Mouse (Mus musculus) liver, embryonic 16.5 days (tissue): ENCODE data around the gene Map3k11. TPM values are rescaled to one million over a fixed set of nuclear protein-coding genes. Genes with fewer than 3 reads are reported as not detected.
A peak's percentile ranks its signal among the peaks of the same experiment; 100 is the strongest.
"Not testable (repeated sequence)": the region's sequence is repeated elsewhere in the genome, so short reads cannot be mapped to it uniquely, and the experiment has no call there.

Experiments used
- ATAC-seq: fragments of 200-750 bp; cut with Nextera tagmentation; 2 replicates; pipeline ENCODE4 v1.8.0; 2017; ENCODE audit warnings: low read depth, mild to moderate bottlenecking, moderate number of reproducible peaks, moderate library complexity
- H3K27ac ChIP-seq: fragments of 300-500 bp; sonication (generic); 2 replicates; pipeline ENCODE4 v1.5.1; 2014; ENCODE audit warnings: mild to moderate bottlenecking, low read length
- H3K27me3 ChIP-seq: fragments of 300-500 bp; sonication (generic); 2 replicates; pipeline ENCODE4 v1.6.1; 2014; ENCODE audit warnings: low read depth, low read length, mixed read lengths; ENCODE audit not compliant: control insufficient read depth, insufficient read depth
- H3K36me3 ChIP-seq: fragments of 300-500 bp; sonication (generic); 2 replicates; pipeline ENCODE4 v1.6.1; 2014; ENCODE audit warnings: mild to moderate bottlenecking; ENCODE audit not compliant: control insufficient read depth, insufficient read depth
- H3K4me1 ChIP-seq: fragments of 300-500 bp; sonication (generic); 2 replicates; pipeline ENCODE4 v1.6.1; 2014; ENCODE audit warnings: low read depth, low read length, mixed read lengths; ENCODE audit not compliant: control insufficient read depth
- H3K4me2 ChIP-seq: fragments of 300-500 bp; sonication (generic); 2 replicates; pipeline ENCODE4 v1.6.1; 2014; ENCODE audit warnings: low read depth, low read length, mixed read lengths
- H3K4me3 ChIP-seq: fragments of 300-500 bp; sonication (generic); 2 replicates; pipeline ENCODE4 v1.5.1; 2014; ENCODE audit warnings: low read depth, mild to moderate bottlenecking, low read length
- H3K9ac ChIP-seq: fragments of 300-500 bp; sonication (generic); 2 replicates; pipeline ENCODE4 v1.6.1; 2014; ENCODE audit warnings: low read depth, low read length
- H3K9me3 ChIP-seq: fragments of 300-500 bp; sonication (generic); replicated peaks from 2 replicates; pipeline ENCODE4 v1.6.1; 2016; ENCODE audit warnings: low read length; ENCODE audit not compliant: control insufficient read depth
- WGBS: fragments of 180-500 bp; shearing (Covaris S2); extraction: QIAGEN DNeasy Blood & Tissue Kit; methylation state at CpG from one replicate; pipeline ENCODE4 v1.1.7; 2014; ENCODE audit not compliant: insufficient replicate concordance; 5-methylcytosine and 5-hydroxymethylcytosine counted together
- polyA plus RNA-seq: library from polyadenylated mRNA; unstranded; fragments of >200 nt; fragmentation: Nextera tagmentation; extraction: Ambion mirVana; gene quantifications from 2 replicates; pipeline ENCODE4 v1.2.1, GENCODE M21; 2015

The Map3k11 gene
- polyA plus RNA-seq, 1 experiment from 2014 or later = 15.2 TPM

DNA sequence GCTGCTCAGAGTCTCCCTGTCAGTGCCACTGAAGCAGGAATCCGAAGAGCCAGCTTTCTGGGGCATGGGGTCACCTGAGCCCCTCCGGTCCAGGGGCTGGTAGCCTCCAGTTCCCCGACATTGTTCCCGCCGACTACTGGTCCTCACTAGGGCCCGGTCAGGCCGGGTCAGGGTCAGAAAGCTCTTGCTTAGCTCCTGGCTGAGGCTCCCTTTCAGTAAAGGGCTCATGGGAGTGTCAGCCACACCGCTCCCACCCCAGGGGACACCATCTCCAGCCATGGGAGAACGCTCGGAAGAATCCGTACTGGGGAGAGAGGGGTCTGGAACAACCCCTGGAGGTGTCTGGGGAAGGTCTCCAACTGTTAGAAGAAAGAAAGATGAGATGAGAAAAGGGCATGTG is 2.7 kb upstream of the Map3k11 start:
- H3K9me3 ChIP-seq = no peaks in the 10 kb centered on the region
- H3K27me3 ChIP-seq = no peaks in the 10 kb centered on the region
- peak overlapping the region; percentile 61 for H3K27ac ChIP-seq
- H3K9ac ChIP-seq = peak overlapping the region; percentile 51; the same call in 1 of the 2 replicates
- H3K4me2 ChIP-seq = peak overlapping the region; percentile 52
- ATAC-seq = no peak
- H3K4me1 ChIP-seq = peaks cover 36% of the 10 kb centered on the region
- H3K4me3 ChIP-seq = no peak overlapping the region; the same call in 1 of the 2 replicates
- WGBS = 91% methylated on average over 11 of the region's 11 CpGs
- peaks cover 39% of the 10 kb centered on the region for H3K36me3 ChIP-seq

- Histone ChIP-seq H3K4me2 (peak overlapping the region; percentile 52), H3K9ac (peak overlapping the region; percentile 51), H3K4me1 (peaks cover 41% of the 10 kb centered on the region), H3K27ac (peak overlapping the region; percentile 61), H3K4me3 (peak overlapping the region; percentile 27), H3K36me3 (peaks cover 36% of the 10 kb centered on the region), H3K9me3 (no peaks in the 10 kb centered on the region), H3K27me3 (no peaks in the 10 kb centered on the region)
- no peak for ATAC-seq
- 39% methylated on average over 13 of the region's 13 CpGs for WGBS
These were observed 2.1 kb upstream of the Map3k11 start for GRCm38 (mm10) chr19:5686437-5686836.

DNA sequence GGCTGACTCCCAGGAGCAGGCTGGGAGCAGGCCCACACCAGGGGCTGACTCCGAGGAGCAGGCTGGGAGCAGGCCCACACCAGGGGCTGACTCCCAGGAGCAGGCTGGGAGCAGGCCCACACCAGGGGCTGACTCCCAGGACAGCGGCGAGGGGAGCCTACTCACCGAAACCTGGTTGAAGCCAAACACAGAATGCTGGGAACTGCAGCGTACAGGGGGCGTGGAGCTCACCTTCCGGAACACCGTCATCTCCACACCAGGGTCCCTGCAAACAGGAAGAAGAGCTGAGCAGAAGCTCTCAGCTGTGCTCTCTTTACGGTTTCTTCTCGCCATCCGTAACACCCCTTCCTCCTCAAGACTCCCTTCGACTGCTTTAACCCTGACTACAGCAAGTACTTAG is 1.6 kb upstream of the Map3k11 start:
- H3K27ac ChIP-seq = peak overlapping the region; percentile 97
- H3K4me2 ChIP-seq = peak overlapping the region; percentile 100
- ATAC-seq, H3K9me3 ChIP-seq, H3K27me3 ChIP-seq: not testable (repeated sequence)
- 76% methylated on average over 12 of the region's 12 CpGs for WGBS
- H3K4me1 ChIP-seq = peaks cover 47% of the 10 kb centered on the region
- peak overlapping the region; percentile 95 for H3K4me3 ChIP-seq
- peak overlapping the region; percentile 99; the same call in 1 of the 2 replicates for H3K9ac ChIP-seq
- peaks cover 36% of the 10 kb centered on the region for H3K36me3 ChIP-seq

- H3K9me3 ChIP-seq = no peaks in the 10 kb centered on the region
- H3K4me2 ChIP-seq = peak overlapping the region; percentile 100
- peak overlapping the region; percentile 95 for H3K4me3 ChIP-seq
- peaks cover 32% of the 10 kb centered on the region for H3K36me3 ChIP-seq
- ATAC-seq = no peak
- peaks cover 54% of the 10 kb centered on the region for H3K4me1 ChIP-seq
- peak overlapping the region; percentile 99 for H3K9ac ChIP-seq
- no peaks in the 10 kb centered on the region for H3K27me3 ChIP-seq
- 23% methylated on average over 9 of the region's 9 CpGs for WGBS
- H3K27ac ChIP-seq = peak overlapping the region; percentile 97
These were observed 804 bp upstream of the Map3k11 start for GRCm38 (mm10) chr19:5687738-5688137.

GRCm38 (mm10) chr19:5689088-5689428 is 516 bp downstream of the Map3k11 start:
- Histone ChIP-seq H3K27ac (peak overlapping the region; percentile 97), H3K4me1 (peaks cover 64% of the 10 kb centered on the region), H3K4me3 (peak overlapping the region; percentile 95), H3K9me3 (no peaks in the 10 kb centered on the region), H3K36me3 (peaks cover 21% of the 10 kb centered on the region), H3K4me2 (peak overlapping the region; percentile 100), H3K9ac (peak overlapping the region; percentile 99), H3K27me3 (no peaks in the 10 kb centered on the region)
- under 1% methylated on average over 7 of the region's 7 CpGs for WGBS
- ATAC-seq = no peak

DNA sequence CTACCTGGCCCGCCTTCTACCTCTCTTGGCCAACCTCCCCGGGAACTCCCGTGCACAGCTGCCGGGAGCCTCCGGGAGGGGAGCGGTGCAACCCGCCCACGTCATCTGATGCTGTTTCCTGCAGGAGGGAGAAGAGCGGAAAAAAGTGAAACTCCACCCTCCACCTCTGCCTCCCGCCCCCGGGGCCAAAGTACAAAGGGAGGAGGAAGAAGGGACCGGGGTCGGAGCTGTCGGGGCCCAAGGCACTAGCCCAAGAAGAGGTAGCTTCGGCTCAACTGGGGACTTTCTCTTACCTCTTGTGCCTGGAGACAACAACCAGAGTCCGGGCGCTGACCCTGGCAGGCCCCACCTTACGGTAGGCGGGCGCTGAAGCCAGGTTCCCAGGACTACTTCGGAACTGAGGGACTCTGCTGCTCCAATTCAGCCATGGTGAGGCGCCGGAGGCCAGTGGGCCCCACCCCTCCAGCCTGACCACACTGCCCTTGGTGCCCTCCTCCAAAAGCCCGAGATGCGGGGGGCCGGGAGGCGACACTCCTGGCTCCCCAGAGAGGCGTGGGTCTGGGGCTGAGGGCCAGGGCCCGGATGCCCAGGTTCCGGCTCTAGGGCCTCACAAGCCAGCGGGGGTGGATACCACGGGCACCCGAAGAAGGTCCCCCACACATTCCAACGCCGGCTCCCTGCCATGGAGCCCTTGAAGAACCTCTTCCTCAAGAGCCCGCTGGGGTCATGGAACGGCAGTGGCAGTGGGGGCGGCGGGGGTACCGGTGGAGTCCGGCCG is 1.2 kb downstream of the Map3k11 start:
- peaks cover 16% of the 10 kb centered on the region for H3K36me3 ChIP-seq
- peak overlapping the region; percentile 100 for H3K4me2 ChIP-seq
- H3K4me3 ChIP-seq = peak overlapping the region; percentile 95
- 3% methylated on average over 42 of the region's 42 CpGs for WGBS
- ATAC-seq = peak; percentile 72
- no peaks in the 10 kb centered on the region for H3K9me3 ChIP-seq
- peaks cover 64% of the 10 kb centered on the region for H3K4me1 ChIP-seq
- H3K27ac ChIP-seq = peak overlapping the region; percentile 97
- no peaks in the 10 kb centered on the region for H3K27me3 ChIP-seq
- H3K9ac ChIP-seq = peak overlapping the region; percentile 99

DNA sequence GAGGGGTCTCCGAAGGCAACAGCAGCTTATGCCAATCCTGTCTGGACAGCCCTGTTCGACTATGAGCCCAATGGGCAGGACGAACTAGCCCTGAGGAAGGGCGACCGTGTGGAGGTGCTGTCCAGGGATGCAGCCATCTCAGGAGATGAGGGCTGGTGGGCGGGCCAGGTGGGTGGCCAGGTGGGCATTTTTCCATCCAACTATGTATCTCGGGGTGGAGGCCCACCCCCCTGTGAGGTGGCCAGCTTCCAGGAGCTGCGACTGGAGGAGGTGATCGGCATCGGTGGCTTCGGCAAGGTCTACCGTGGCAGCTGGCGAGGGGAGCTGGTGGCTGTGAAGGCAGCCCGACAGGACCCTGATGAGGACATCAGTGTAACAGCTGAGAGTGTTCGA is 1.8 kb downstream of the Map3k11 start:
- no peaks in the 10 kb centered on the region for H3K27me3 ChIP-seq
- peak overlapping the region; percentile 95 for H3K4me3 ChIP-seq
- peak overlapping the region; percentile 99 for H3K9ac ChIP-seq
- H3K4me2 ChIP-seq = peak overlapping the region; percentile 100
- no peak for ATAC-seq
- H3K27ac ChIP-seq = peak overlapping the region; percentile 97
- peaks cover 64% of the 10 kb centered on the region for H3K4me1 ChIP-seq
- peaks cover 16% of the 10 kb centered on the region for H3K36me3 ChIP-seq
- no peaks in the 10 kb centered on the region for H3K9me3 ChIP-seq
- WGBS = 45% methylated on average over 15 of the region's 15 CpGs

DNA sequence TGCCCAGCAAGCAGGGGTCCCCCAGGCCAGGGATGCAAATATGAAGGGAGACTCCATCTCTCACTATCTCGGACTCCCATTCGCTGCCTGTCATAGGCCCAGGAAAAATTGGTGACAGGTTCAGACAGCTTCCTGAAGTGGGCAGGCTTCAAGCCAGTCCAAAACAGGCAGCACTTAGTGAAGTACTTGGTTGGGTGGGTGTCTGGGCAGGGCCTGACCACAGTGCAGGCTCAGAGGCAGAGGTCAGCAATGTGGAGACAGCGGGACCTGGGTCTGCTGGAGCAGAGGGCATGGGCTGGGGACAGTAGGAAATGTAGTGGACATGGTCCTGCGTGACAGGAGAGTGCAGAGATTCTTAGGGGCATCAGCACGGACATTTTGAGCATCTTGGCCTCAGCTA is 3.1 kb downstream of the Map3k11 start:
- ATAC-seq = no peak
- H3K9ac ChIP-seq = peak overlapping the region; percentile 99
- peak overlapping the region; percentile 76 for H3K27ac ChIP-seq
- peak overlapping the region; percentile 100 for H3K4me2 ChIP-seq
- H3K4me1 ChIP-seq = peaks cover 53% of the 10 kb centered on the region
- peaks cover 18% of the 10 kb centered on the region for H3K36me3 ChIP-seq
- WGBS = 58% methylated on average over 5 of the region's 5 CpGs
- H3K4me3 ChIP-seq = peak overlapping the region; percentile 95
- no peaks in the 10 kb centered on the region for H3K9me3 ChIP-seq
- no peaks in the 10 kb centered on the region for H3K27me3 ChIP-seq
